Mouse (Mus musculus): Measurements from ENCODE around the gene Alg2.

DNA sequence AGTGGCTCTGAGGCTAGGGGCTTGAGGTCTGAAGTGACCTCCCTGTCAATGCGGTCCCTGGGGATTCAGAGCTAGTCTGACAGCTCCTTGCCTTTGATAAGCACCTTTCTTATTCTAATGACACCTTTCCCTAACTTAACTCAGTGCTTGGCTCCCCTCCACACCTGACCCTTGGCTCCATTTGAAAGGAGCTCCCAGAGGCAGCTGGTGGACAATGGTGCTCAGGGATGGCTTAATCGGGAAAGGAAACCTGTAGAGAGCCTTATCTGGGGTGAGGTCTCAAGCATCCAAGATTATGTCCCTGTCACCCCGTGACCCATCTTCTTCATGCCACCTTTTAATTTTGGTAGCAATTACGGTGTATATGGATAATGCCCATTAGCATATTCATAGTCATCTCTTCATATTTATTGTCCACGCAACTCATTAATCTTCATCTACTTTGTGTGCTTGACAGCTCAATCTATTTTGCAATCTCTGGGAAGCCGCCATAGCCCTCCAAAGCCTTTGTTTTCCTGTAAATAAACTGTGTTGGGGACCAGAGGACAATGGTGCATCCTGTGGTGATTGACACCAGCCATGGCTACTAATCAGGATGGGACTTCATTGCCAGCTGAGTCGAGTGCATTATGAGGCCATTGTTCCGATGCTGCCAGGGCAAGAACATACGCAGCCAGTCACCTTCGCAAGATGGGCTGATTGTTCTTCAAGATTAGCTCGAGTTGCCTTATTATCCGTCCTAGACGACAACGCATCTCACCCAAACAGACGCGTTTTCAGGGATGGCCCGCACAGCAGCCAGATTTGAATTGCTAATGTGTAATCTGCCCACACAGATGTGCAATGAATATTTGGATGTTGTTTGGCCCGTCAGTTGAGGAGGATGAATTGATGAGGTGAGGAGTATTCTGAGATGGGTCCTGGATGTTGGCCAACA is 24.3 kb downstream of the Alg2 start:
- no peak for TF ChIP-seq POLR2A (IDR thresholded peaks at IDR 0.05; ENCODE audit: low read depth, low read length)
- no peak for TF ChIP-seq CTCF (IDR thresholded peaks at IDR 0.05; ENCODE audit: extremely low read depth, insufficient read depth, insufficient read length, insufficient replicate concordance)
